Mouse (Mus musculus) forebrain, embryonic 15.5 days (tissue): ENCODE measurements at regions not wholly inside any gene's neighbourhood (a gene's known extent, or its start where the extent isn't known, plus 50 kb on each side); places are given as distances from the start of the nearest gene placed in this dataset.
A peak's percentile ranks its signal among the peaks of the same experiment; 100 is the strongest.

ENCODE experiments used
- ATAC-seq: fragments of 200-750 bp; cut with Nextera tagmentation; replicated peaks from 2 replicates; pipeline ENCODE4 v1.8.0; 2017; ENCODE audit warnings: mild to moderate bottlenecking, moderate TSS enrichment, moderate library complexity
- H3K27ac ChIP-seq: fragments of 300-500 bp; sonication (generic); replicated peaks from 2 replicates; pipeline ENCODE4 v1.5.1; 2015; ENCODE audit warnings: mild to moderate bottlenecking, inconsistent platforms
- H3K27me3 ChIP-seq: fragments of 300-500 bp; sonication (generic); 2 replicates; pipeline ENCODE4 v1.6.1; 2015; ENCODE audit warnings: inconsistent platforms
- H3K36me3 ChIP-seq: fragments of 300-500 bp; sonication (generic); 2 replicates; pipeline ENCODE4 v1.6.1; 2015; ENCODE audit warnings: mild to moderate bottlenecking, inconsistent platforms
- H3K4me1 ChIP-seq: fragments of 300-500 bp; sonication (generic); 2 replicates; pipeline ENCODE4 v1.6.1; 2015; ENCODE audit warnings: inconsistent platforms
- H3K4me2 ChIP-seq: fragments of 300-500 bp; sonication (generic); replicated peaks from 2 replicates; pipeline ENCODE4 v1.6.1; 2015; ENCODE audit warnings: mild to moderate bottlenecking, inconsistent platforms
- H3K4me3 ChIP-seq: fragments of 300-500 bp; sonication (generic); 2 replicates; pipeline ENCODE4 v1.5.1; 2015; ENCODE audit warnings: mild to moderate bottlenecking, inconsistent platforms
- H3K9ac ChIP-seq: fragments of 300-500 bp; sonication (generic); replicated peaks from 2 replicates; pipeline ENCODE4 v1.6.1; 2015; ENCODE audit warnings: mild to moderate bottlenecking, inconsistent platforms
- H3K9me3 ChIP-seq: fragments of 300-500 bp; sonication (generic); 2 replicates; pipeline ENCODE4 v1.6.1; 2016; ENCODE audit warnings: inconsistent platforms
- WGBS: fragments of 180-500 bp; shearing (Covaris S2); methylation state at CpG from one replicate; pipeline ENCODE4 v1.1.7; 2015; ENCODE audit warnings: mixed read lengths; 5-methylcytosine and 5-hydroxymethylcytosine counted together

- peak; percentile 80; the same call in 1 of the 2 replicates for ATAC-seq
- Histone ChIP-seq H3K9ac (no peak overlapping the region), H3K27me3 (no peaks in the 10 kb centered on the region), H3K27ac (no peak overlapping the region), H3K4me1 (no peaks in the 10 kb centered on the region), H3K4me2 (no peak overlapping the region), H3K9me3 (no peaks in the 10 kb centered on the region), H3K4me3 (no peak overlapping the region), H3K36me3 (no peaks in the 10 kb centered on the region)
- 4% methylated on average over 2 of the region's 2 CpGs for WGBS
Measured at GRCm38 (mm10) chr12:64550915-64551570, 76.6 kb upstream of the Fscb start.

DNA sequence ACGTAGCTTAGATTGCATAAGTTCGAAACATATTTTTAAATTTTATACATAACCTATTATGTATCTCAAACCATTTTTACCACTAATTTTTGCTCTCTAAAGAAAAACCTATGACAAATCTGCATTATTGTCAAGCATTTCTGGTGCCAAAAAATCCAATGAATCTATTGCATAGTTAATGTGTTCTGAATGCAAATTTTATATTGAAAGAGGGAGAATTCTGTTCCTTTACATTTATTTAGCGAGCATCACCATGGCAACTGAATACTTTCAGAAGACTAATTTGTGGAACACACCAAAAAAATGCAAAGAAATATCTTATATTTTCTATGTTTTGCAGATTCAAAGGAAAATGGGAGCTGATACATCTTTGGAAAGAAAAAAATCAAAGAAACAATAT, 66.6 kb upstream of the Fscb start:
- Histone ChIP-seq H3K27ac (no peak overlapping the region; the same call in 1 of the 2 replicates), H3K36me3 (no peaks in the 10 kb centered on the region), H3K9me3 (no peaks in the 10 kb centered on the region), H3K27me3 (no peaks in the 10 kb centered on the region), H3K4me3 (no peak overlapping the region), H3K4me1 (no peaks in the 10 kb centered on the region), H3K9ac (no peak overlapping the region), H3K4me2 (no peak overlapping the region)
- no peak for ATAC-seq
- WGBS = 76% methylated on average over 3 of the region's 3 CpGs
